Mouse (Mus musculus) lung, embryonic 15.5 days (tissue): ENCODE measurements around the gene Tigd3. TPM values are rescaled to one million over a fixed set of nuclear protein-coding genes. Genes with fewer than 3 reads are reported as not detected.

Experiments used
- ATAC-seq: fragments of 200-750 bp; cut with Nextera tagmentation; 2 replicates; pipeline ENCODE4 v1.8.0; 2017; ENCODE audit warnings: moderate number of reproducible peaks, borderline replicate concordance; ENCODE audit not compliant: low FRiP score, low TSS enrichment; ENCODE audit errors: extremely low read depth
- H3K27ac ChIP-seq: fragments of 300-500 bp; sonication (generic); 2 replicates; pipeline ENCODE4 v1.5.1; 2015; ENCODE audit warnings: moderate library complexity, mild to moderate bottlenecking, inconsistent platforms
- H3K27me3 ChIP-seq: fragments of 300-500 bp; sonication (generic); 2 replicates; pipeline ENCODE4 v1.6.1; 2015; ENCODE audit warnings: inconsistent platforms
- H3K36me3 ChIP-seq: fragments of 300-500 bp; sonication (generic); 2 replicates; pipeline ENCODE4 v1.6.1; 2015; ENCODE audit warnings: inconsistent platforms
- H3K4me1 ChIP-seq: fragments of 300-500 bp; sonication (generic); 2 replicates; pipeline ENCODE4 v1.6.1; 2015; ENCODE audit warnings: inconsistent platforms
- H3K4me2 ChIP-seq: fragments of 300-500 bp; sonication (generic); 2 replicates; pipeline ENCODE4 v1.6.1; 2015; ENCODE audit warnings: inconsistent platforms, mild to moderate bottlenecking, moderate library complexity
- H3K4me3 ChIP-seq: fragments of 300-500 bp; sonication (generic); 2 replicates; pipeline ENCODE4 v1.5.1; 2015; ENCODE audit warnings: mild to moderate bottlenecking, inconsistent platforms
- H3K9ac ChIP-seq: fragments of 300-500 bp; sonication (generic); 2 replicates; pipeline ENCODE4 v1.6.1; 2015; ENCODE audit warnings: inconsistent platforms
- H3K9me3 ChIP-seq: fragments of 300-500 bp; sonication (generic); 2 replicates; pipeline ENCODE4 v1.6.1; 2016; ENCODE audit warnings: inconsistent platforms
- WGBS: fragments of 180-500 bp; shearing (Covaris S2); methylation state at CpG from one replicate; pipeline ENCODE4 v1.1.7; 2015; 5-methylcytosine and 5-hydroxymethylcytosine counted together
- polyA plus RNA-seq: library from polyadenylated mRNA; unstranded; fragments of >200 nt; fragmentation: Nextera tagmentation; extraction: Ambion mirVana; gene quantifications from 2 replicates; pipeline ENCODE4 v1.2.1, GENCODE M21; 2015

Gene Tigd3
- polyA plus RNA-seq, 1 experiment from 2014 or later: 3.6 TPM

GRCm38 (mm10) chr19:5913007-5913719, 19.2 kb upstream of the Tigd3 start, which contains the start of gene Dpf2:
Gene Dpf2, minus strand, starts transcription at chr19:5913010.
- Histone ChIP-seq H3K4me1 (peaks cover 28% of the 10 kb centered on the region), H3K9me3 (no peaks in the 10 kb centered on the region), H3K27ac (peak within 1 kb of the TSS; percentile 84), H3K36me3 (peaks cover 18% of the 10 kb centered on the region), H3K4me2 (peak within 1 kb of the TSS; percentile 74), H3K9ac (peak within 1 kb of the TSS; percentile 99), H3K27me3 (no peaks in the 10 kb centered on the region), H3K4me3 (peak within 1 kb of the TSS; percentile 90)
- no peak; the same call in 1 of the 2 replicates for ATAC-seq
- whole genome bisulfite sequencing: 19% methylated on average over 13 of the region's 13 CpGs

- H3K36me3 ChIP-seq: peaks cover 12% of the 10 kb centered on the region
- no peaks in the 10 kb centered on the region for H3K27me3 ChIP-seq
- H3K4me1 ChIP-seq: peaks cover 28% of the 10 kb centered on the region
- H3K4me3 ChIP-seq: peak overlapping the region; percentile 90
- peak; percentile 95 for ATAC-seq
- H3K4me2 ChIP-seq: peak overlapping the region; percentile 74
- H3K27ac ChIP-seq: peak overlapping the region; percentile 84
- no peaks in the 10 kb centered on the region for H3K9me3 ChIP-seq
- H3K9ac ChIP-seq: peak overlapping the region; percentile 99
- under 1% methylated on average over 59 of the region's 59 CpGs for WGBS
Measured at GRCm38 (mm10) chr19:5912103-5913006, 18.4 kb upstream of the Tigd3 start.

- Histone ChIP-seq H3K9me3 (no peaks in the 10 kb centered on the region), H3K9ac (peak overlapping the region; percentile 99), H3K27me3 (no peaks in the 10 kb centered on the region), H3K4me3 (peak overlapping the region; percentile 90), H3K27ac (peak overlapping the region; percentile 84), H3K4me1 (peaks cover 28% of the 10 kb centered on the region), H3K4me2 (peak overlapping the region; percentile 64), H3K36me3 (peaks cover 16% of the 10 kb centered on the region)
- ATAC-seq: no peak
- 3% methylated on average over 14 of the region's 14 CpGs for WGBS
Measured at GRCm38 (mm10) chr19:5911430-5912102, 17.6 kb upstream of the Tigd3 start.

- peaks cover 28% of the 10 kb centered on the region for H3K4me1 ChIP-seq
- no peak for ATAC-seq
- peaks cover 27% of the 10 kb centered on the region for H3K36me3 ChIP-seq
- peak overlapping the region; percentile 64 for H3K4me2 ChIP-seq
- no peaks in the 10 kb centered on the region for H3K27me3 ChIP-seq
- H3K27ac ChIP-seq: no peak overlapping the region
- H3K9me3 ChIP-seq: no peaks in the 10 kb centered on the region
- peak overlapping the region; percentile 14 for H3K9ac ChIP-seq
- WGBS: 49% methylated on average over 6 of the region's 6 CpGs
- peak overlapping the region; percentile 13; the same call in 1 of the 2 replicates for H3K4me3 ChIP-seq
Measured at GRCm38 (mm10) chr19:5910221-5910620, 16.3 kb upstream of the Tigd3 start.

- ATAC-seq: no peak
- H3K4me3 ChIP-seq: no peak overlapping the region
- WGBS: 83% methylated on average over 3 of the region's 3 CpGs
- H3K27ac ChIP-seq: no peak overlapping the region
- no peak overlapping the region for H3K9ac ChIP-seq
- H3K36me3 ChIP-seq: peaks cover 52% of the 10 kb centered on the region
- H3K4me1 ChIP-seq: peaks cover 20% of the 10 kb centered on the region
- no peaks in the 10 kb centered on the region for H3K9me3 ChIP-seq
- no peaks in the 10 kb centered on the region for H3K27me3 ChIP-seq
- no peak overlapping the region for H3K4me2 ChIP-seq
Measured at GRCm38 (mm10) chr19:5907275-5907674, 13.3 kb upstream of the Tigd3 start.

GRCm38 (mm10) chr19:5893282-5894001, 507 bp downstream of the Tigd3 start:
- Histone ChIP-seq H3K9me3 (no peaks in the 10 kb centered on the region), H3K27me3 (no peaks in the 10 kb centered on the region), H3K4me1 (peaks cover 22% of the 10 kb centered on the region), H3K36me3 (peaks cover 27% of the 10 kb centered on the region), H3K4me3 (peak overlapping the region; percentile 62), H3K9ac (peak overlapping the region; percentile 73), H3K4me2 (peak overlapping the region; percentile 96), H3K27ac (peak overlapping the region; percentile 61)
- ATAC-seq: peak; percentile 12; the same call in 1 of the 2 replicates
- 6% methylated on average over 31 of the region's 31 CpGs for WGBS

- Histone ChIP-seq H3K36me3 (peaks cover 24% of the 10 kb centered on the region), H3K4me2 (peak overlapping the region; percentile 96), H3K27me3 (no peaks in the 10 kb centered on the region), H3K9me3 (no peaks in the 10 kb centered on the region), H3K9ac (no peak overlapping the region), H3K27ac (no peak overlapping the region), H3K4me3 (peak overlapping the region; percentile 62), H3K4me1 (peaks cover 22% of the 10 kb centered on the region)
- no peak for ATAC-seq
- WGBS: 92% methylated on average over 13 of the region's 13 CpGs
Measured at GRCm38 (mm10) chr19:5892735-5893134, 1.2 kb downstream of the Tigd3 start.

- Histone ChIP-seq H3K36me3 (peaks cover 19% of the 10 kb centered on the region), H3K9me3 (no peaks in the 10 kb centered on the region), H3K4me2 (no peak overlapping the region), H3K9ac (no peak overlapping the region), H3K4me3 (no peak overlapping the region), H3K4me1 (peaks cover 22% of the 10 kb centered on the region), H3K27me3 (no peaks in the 10 kb centered on the region), H3K27ac (no peak overlapping the region)
- no peak for ATAC-seq
- 84% methylated on average over 7 of the region's 7 CpGs for WGBS
Measured at GRCm38 (mm10) chr19:5892262-5892661, 1.7 kb downstream of the Tigd3 start.

- WGBS: 87% methylated on average over 12 of the region's 12 CpGs
- no peak for ATAC-seq
- H3K9me3 ChIP-seq: no peaks in the 10 kb centered on the region
- H3K4me1 ChIP-seq: peaks cover 22% of the 10 kb centered on the region
- H3K36me3 ChIP-seq: peaks cover 15% of the 10 kb centered on the region
- H3K27ac ChIP-seq: no peak overlapping the region
- no peak overlapping the region for H3K4me2 ChIP-seq
- H3K27me3 ChIP-seq: no peaks in the 10 kb centered on the region
- no peak overlapping the region for H3K9ac ChIP-seq
- H3K4me3 ChIP-seq: no peak overlapping the region
Measured at GRCm38 (mm10) chr19:5891521-5892258, 2.3 kb downstream of the Tigd3 start.

GRCm38 (mm10) chr19:5889211-5889610, 4.7 kb downstream of the Tigd3 start:
- no peaks in the 10 kb centered on the region for H3K27me3 ChIP-seq
- H3K27ac ChIP-seq: no peak overlapping the region
- peaks cover 16% of the 10 kb centered on the region for H3K4me1 ChIP-seq
- H3K9ac ChIP-seq: no peak overlapping the region
- ATAC-seq: no peak
- H3K4me3 ChIP-seq: no peak overlapping the region
- H3K36me3 ChIP-seq: no peaks in the 10 kb centered on the region
- no peaks in the 10 kb centered on the region for H3K9me3 ChIP-seq
- no peak overlapping the region for H3K4me2 ChIP-seq
- WGBS: 46% methylated on average over 4 of the region's 4 CpGs
